Mouse (Mus musculus): ENCODE data around the gene Arhgap15.

DNA sequence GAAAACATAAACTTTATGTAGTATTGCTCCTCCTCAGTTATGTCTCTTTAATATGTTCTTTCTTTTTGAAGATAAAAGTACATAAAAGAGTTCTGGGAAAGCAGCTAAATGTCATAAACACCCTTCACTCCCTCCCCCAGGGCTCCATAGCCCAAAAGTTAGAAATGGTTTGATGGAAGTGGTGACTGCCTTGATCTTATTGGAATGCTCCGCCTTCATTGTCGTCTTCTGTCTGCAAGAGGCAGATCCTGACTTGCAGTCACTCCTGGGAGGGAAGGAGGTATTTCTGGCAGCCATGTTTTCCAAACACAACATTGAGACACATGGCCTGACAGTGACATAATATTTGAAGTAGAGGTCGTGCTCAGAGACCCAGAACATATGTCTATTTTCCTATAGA is 375.5 kb downstream of the Arhgap15 start:
- TF ChIP-seq CTCF (IDR thresholded peaks at IDR 0.05; ENCODE audit: low read depth, low read length) (no peak), POLR2A (IDR thresholded peaks at IDR 0.05; ENCODE audit: borderline replicate concordance, low read depth, low read length) (no peak)

Data from bone marrow macrophage, adult 2 months (primary cell).